Mouse (Mus musculus): ENCODE measurements around the gene Shroom3.
A peak's percentile ranks its signal among the peaks of the same experiment; 100 is the strongest.

The Shroom3 gene

GRCm38 (mm10) chr5:92937701-92938100 is 254.5 kb downstream of the Shroom3 start:
- no peak for DNase-seq

DNA sequence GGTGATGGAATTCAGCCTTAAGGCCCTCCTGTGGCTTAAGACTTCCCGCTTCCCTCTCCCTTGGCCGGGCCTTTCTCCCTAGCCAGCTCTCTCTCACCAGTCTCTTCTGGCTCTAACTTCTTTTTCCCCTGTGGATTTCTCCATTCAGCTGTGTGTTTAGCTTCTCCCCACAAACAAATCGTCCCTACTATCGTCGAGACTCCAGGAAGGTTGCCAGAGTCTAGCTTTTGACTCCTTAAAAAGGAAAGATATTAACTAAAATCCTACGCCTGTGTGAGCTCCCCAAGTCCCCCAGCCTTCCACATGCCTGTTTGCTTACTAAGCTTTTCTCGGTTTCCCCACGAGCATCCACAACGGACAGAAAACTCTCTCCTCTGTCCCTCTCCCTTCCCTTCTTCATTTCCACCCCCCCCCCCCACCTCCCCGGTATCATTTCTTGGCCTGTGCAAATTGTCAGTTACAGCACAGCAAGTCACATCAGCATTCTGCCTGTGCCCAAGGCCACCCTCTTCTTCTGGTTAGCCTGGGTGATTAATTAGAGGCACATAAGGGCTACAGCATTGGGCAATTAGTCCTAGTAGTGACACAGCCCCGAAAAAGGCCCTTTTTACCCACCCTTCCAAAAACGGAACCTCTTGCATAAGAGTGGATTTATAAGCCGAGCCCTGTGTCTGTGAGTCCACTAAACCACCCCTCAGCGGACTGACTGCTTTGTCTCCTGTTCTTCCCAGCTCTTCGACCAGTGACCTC is 256.2 kb downstream of the Shroom3 start:
- DNase-seq: peak; percentile 45

DNA sequence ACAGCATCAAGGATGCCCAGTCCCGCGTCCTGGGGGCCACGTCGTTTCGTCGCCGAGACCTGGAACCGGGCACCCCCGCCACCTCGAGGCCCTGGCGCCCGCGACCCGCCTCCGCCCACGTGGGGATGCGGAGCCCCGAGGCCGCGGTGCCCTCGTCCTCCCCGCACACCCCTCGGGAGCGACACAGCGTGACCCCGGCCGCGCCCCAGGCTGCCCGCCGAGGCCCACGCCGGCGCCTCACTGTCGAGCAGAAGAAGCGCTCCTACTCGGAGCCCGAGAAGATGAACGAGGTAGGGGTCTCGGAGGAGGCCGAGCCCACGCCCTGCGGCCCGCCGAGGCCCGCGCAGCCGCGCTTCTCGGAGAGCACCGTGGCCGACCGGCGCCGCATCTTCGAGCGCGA is 258.9 kb downstream of the Shroom3 start:
- DNase-seq: no peak

DNA sequence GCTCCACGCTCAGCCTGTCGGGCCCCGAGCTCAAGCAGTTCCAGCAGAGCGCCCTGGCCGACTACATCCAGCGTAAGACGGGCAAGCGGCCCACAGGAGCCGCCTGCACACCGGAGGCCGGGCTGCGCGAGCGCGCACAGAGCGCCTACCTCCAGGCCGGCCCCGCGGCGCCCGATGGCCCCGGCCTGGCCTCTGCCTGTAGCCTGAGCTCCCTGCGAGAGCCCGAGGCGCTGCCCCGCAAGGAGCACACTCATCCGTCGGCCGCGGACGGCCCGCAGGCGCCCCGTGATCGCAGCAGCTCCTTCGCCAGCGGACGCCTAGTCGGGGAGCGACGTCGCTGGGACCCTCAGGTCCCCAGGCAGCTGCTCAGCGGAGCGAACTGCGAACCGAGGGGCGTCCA is 259.3 kb downstream of the Shroom3 start:
- no peak for DNase-seq

GRCm38 (mm10) chr5:92944867-92945266 is 261.6 kb downstream of the Shroom3 start:
- DNase-seq: no peak

DNA sequence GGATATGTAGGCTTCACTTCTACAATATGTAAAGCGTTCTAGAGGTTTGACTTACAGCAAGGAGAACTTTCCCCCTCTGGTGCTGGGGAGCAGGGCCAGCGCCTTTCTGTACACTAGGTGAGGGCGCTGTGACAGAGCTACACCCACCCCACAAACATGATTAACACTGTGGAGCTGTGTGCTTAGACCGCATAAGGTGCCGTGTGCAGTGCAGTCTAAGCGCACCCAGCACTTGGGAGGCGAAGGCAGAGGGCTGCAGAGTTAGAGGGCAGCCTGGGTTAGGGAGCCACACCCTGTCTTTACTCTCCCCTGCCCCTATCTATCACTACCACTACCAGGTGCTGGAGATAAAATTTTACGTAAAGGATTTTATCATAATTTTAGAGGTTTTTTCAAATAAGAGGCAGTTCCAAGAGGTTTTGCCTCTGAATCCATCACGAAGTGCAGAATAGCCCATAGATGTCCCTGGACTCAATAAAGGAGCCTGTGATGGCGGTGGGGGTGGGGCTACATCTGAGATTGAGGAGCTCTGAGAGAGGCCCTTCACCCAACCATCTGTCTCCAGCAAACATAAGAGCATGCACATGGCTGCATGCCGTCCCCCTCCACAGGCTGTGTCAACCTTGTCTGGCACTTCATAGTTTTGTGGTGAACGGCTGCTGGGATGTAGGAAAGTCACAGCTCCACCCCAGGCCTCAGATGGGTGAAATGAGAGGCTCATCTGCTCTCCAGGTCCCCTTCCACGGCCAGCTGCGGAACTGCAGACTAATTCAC is 265.9 kb downstream of the Shroom3 start:
- no peak for DNase-seq

GRCm38 (mm10) chr5:92950583-92950982 is 267.3 kb downstream of the Shroom3 start:
- DNase-seq: no peak

DNA sequence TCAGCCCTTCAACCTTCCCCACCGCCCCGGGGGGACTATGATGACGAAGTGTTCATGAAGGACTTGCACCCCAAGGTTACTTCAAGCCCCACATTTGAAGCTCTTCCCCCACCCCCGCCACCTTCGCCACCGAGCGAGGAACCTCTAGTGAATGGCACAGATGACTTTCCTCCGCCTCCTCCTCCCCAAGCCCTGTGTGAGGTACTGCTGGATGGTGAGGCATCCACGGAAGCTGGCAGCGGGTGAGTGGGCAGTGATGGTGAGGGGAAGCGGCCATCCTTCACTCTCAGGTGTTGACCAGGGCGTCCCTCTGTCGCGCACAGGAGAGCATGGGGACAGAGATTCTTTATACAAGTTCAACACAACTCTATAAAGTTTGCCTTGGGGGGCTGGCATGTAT is 267.8 kb downstream of the Shroom3 start:
- DNase-seq: no peak

DNA sequence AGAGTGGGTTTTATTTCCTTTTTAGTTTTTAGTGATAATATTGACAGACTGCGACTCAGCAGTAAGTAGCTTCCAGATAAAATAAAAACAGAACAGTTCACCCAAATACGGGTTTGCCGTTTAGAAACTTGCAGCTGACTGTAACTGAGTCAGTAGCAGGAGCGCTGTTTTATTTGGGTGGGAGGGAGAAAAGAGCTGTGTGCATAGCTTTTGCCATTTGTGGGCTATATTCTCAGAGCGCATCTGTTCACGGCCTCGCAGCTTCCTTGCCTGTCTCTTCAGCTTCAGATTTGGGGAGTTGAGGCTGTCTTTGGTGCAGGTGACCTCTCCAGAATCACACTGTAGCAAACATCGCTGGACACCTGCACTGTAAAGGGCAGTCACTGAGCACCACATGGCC is 270.6 kb downstream of the Shroom3 start:
- DNase-seq: no peak

DNA sequence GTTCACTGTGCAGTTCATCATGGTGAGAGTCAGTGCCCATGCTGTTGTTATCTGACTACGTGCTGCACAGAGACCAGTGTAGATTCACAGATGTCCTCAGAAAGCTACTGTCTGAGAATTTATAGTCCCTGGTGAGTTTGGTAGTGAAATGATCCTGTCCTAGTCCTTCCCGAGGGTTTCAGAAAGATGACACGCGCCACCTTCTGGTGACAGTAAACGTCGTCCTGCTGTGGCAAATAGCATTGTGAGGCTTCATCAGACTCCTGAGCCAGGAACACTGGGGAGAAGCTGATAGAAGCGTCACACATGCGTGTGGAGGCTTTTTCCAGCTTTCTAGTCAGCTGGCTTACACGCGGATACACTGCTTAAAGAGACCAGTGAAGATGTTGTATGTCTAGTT is 271.1 kb downstream of the Shroom3 start:
- peak; percentile 90 for DNase-seq

- DNase-seq: peak; percentile 69
Observed at GRCm38 (mm10) chr5:92954827-92955475, 271.7 kb downstream of the Shroom3 start.

DNA sequence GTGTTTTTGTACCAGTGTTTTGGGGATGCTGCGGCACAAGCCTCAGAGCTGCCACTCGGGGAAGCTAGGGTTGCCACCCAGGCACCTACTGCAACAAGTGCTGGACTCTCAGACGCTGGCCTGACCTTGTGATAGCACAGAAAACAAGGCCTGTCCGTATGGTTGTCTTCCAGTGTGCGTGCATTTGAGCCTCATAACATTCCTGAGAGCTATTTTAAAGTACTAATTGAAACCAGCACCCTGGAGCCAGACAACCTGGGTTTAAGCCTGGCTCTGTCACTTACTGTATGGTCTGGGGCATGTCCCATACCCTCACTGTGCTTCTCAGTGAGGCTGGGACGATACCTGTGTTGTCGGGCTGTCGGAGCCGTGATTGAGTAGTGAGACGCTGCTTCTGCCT is 276.1 kb downstream of the Shroom3 start:
- no peak for DNase-seq

DNA sequence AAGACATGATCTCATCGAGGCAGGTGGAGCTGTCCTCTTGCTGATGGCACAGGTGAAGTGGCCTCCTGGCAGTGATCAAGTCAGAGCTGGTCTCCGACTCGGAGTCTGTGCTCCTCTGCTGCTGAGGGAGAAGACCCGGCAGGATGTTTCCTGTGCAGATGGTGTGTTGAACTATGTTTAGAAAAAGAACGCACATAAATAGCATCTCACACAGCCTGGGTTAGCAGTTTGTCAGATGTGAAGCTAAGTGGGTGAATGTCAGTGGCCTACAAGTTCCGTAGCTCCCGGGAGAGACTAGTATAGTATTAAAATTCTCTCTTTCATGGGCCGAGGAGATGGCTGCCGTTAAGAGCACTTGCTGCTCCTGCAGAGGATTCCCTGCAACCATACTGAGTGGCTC is 276.5 kb downstream of the Shroom3 start:
- no peak for DNase-seq

DNA sequence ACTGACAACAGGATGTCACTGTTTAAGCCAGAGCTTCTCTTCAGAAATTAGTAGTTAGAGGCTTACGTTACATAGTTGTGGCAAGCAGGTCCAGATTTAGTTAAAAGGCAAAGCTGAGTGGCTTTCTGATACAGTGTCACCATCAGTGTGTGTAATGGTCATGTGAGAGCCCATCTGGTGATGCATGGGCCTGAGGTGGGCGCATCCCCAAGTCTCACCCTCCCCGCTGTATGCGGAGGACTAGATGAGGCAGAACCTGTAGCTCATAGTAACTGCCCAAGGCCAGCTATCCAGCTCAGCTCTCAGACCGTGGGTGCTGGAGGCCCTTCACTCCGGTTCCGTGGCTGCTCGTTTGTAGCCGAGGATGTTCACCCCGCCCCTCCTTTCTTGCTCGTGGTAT is 278.1 kb downstream of the Shroom3 start:
- no peak for DNase-seq

- DNase-seq: peak; percentile 71
Observed at GRCm38 (mm10) chr5:92961770-92962231, 278.6 kb downstream of the Shroom3 start.

GRCm38 (mm10) chr5:92964691-92965090 is 281.5 kb downstream of the Shroom3 start:
- DNase-seq: no peak

DNA sequence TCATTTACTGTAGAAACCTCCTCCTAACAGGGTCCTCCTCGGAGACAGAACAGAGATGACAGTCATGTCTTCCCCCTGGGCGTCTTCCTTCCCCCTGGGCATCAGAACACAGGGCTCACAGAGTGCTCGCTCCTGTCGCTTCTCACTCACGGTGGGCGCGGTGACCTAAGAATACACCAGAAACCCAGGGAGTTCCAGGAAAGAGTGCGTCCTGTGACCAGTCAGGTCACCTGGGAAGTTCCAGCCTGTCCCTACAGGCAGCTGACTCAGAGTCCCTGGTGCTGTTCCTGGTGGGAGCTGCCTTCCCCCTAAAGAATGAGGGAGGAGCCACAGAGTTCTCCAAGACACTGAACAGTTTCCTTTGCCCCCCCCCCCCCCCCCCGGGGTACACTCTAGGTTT is 283.9 kb downstream of the Shroom3 start:
- no peak for DNase-seq

DNA sequence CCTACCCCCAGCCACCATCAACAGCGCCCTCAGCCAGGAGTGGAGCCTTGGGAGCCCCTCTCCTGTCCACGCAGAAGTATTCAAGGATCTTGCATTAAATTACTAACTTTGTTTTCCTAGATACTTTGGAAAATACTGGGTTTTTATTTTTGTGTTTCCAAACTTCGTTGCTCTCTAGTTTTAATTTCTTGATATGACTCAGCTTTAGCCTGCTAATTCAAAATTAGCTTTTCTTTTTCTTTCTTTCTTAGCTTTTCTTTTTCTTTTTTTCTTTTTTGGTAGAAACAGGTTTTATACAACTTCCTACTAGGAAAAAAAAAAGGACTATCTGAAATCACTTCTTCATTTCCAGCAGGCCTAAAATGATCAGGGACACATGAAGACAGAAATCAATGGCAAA is 284.7 kb downstream of the Shroom3 start:
- no peak for DNase-seq

- DNase-seq: no peak
Observed at GRCm38 (mm10) chr5:92969443-92969842, 286.2 kb downstream of the Shroom3 start.

DNA sequence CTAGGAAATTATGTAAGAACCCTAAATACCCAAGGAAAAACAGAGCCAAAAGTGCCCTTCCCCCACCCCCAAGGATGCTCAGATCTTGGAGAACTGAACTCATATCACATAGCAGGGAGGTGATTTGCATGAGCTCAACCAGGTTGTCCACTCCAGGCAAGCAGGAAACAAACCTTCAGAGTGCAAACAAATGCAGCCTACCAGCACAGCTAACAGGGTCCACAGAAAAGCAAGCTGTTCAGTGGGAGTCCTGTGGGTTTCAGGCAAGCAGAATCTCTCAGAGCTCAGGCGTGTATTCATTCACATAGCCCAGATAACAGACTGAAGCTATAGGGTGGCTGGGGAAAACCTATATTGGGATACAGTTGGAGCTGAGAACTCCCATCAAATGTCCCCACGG is 286.7 kb downstream of the Shroom3 start:
- DNase-seq: no peak

DNA sequence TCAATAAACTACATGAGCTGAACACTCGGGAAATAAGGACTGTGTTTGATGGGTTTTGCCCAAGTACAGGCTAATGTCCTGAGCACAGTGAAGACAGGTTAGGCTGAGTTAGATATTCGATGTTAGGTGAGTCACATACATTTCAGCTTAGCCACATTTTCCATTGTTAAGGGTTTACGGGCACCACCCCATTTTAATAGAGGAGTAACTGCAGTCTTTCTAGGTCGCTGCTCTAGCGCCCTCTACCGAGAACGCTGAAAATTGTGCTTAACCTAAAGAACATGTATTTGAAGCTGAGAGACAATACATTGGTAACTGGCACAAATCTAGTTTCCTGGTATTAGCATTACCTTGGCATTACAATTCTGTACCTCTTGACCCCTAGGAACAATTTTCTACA is 287.2 kb downstream of the Shroom3 start:
- DNase-seq: peak; percentile 37

- DNase-seq: no peak
Observed at GRCm38 (mm10) chr5:92980393-92980792, 297.2 kb downstream of the Shroom3 start.

- no peak for DNase-seq
Observed at GRCm38 (mm10) chr5:92980862-92981261, 297.6 kb downstream of the Shroom3 start.

- no peak for DNase-seq
Observed at GRCm38 (mm10) chr5:92982673-92983072, 299.4 kb downstream of the Shroom3 start.
